Mouse (Mus musculus) liver, postnatal 0 days (tissue): ENCODE measurements around the gene Pparg.

Source experiments
- CTCF ChIP-seq: sonication (generic); IDR thresholded peaks from 2 replicates; pipeline ENCODE4 v1.5.1; 2016; ENCODE audit warnings: antibody characterized with exemption, low read depth
- EP300 ChIP-seq: IDR thresholded peaks from 2 replicates; pipeline ENCODE4 v1.6.1; 2016; ENCODE audit warnings: antibody characterized with exemption, low read depth, mild to moderate bottlenecking

- TF ChIP-seq CTCF, result no peak
- TF ChIP-seq EP300, result no peak
Observed at GRCm38 (mm10) chr6:115340084-115340483, 20.7 kb upstream of the Pparg start.
